In the genomic region with DNA sequence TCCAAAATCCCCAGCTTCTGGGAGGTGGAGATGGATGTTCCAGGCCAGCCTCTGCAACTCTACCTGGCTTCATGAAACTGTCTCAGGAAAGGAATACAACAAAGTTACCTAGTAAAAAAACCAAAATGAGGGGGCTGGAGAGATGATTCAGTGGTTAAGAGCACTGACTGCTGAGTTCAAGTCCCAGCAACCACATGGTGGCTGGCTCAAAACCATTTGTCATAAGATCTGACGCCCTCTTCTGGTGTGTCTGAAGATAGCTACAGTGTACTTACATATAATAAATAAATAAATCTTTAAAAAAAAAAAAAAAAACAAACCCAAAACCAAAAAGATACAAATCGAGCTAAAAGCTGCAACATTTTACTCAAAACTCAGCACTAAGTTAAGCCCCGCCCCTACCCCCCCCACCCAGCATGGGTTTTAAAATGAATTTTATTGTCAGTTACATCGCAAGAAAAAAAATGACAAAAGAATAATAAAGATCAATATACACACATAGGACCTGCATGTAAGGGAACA, we compare ENCODE assay signal across 8 mouse cellular contexts. TPM values are rescaled to one million over a fixed set of nuclear protein-coding genes. Genes with fewer than 3 reads are reported as not detected.
DNase-seq lines count a peak whose midpoint lies in the region; ATAC-seq and TF ChIP-seq lines count a peak whose summit lies in the region.

No protein-coding gene starts in this region.

- H3K27me3 ChIP-seq in kidney, adult 2 months (replicated peaks; ENCODE audit: control insufficient read depth, insufficient read depth, low read length) = no peaks in the 10 kb centered on the region
- no peaks in the 10 kb centered on the region for H3K27me3 ChIP-seq in forebrain, embryonic 15.5 days
- H3K27me3 ChIP-seq in liver, embryonic 12.5 days (replicated peaks) = no peaks in the 10 kb centered on the region
- no peaks in the 10 kb centered on the region for H3K27me3 ChIP-seq in stomach, embryonic 15.5 days (replicated peaks)

- H3K9me3 ChIP-seq in forebrain, embryonic 15.5 days = no peaks in the 10 kb centered on the region
- H3K9me3 ChIP-seq in liver, embryonic 12.5 days (replicated peaks) = no peaks in the 10 kb centered on the region
- H3K9me3 ChIP-seq in stomach, embryonic 15.5 days = no peaks in the 10 kb centered on the region

- WGBS in kidney, adult 2 months = under 1% methylated on average over 4 of the region's 4 CpGs
- WGBS in forebrain, embryonic 15.5 days = 5% methylated on average over 4 of the region's 4 CpGs
- WGBS in liver, embryonic 12.5 days (ENCODE audit: insufficient replicate concordance) = 2% methylated on average over 4 of the region's 4 CpGs
- WGBS in stomach, embryonic 15.5 days = 2% methylated on average over 4 of the region's 4 CpGs

- no peak for TF ChIP-seq POLR2A in kidney, adult 2 months (IDR thresholded peaks at IDR 0.05; ENCODE audit: low read depth, low read length)

- H3K36me3 ChIP-seq in kidney, adult 2 months (ENCODE audit: control insufficient read depth, insufficient read depth, low read length) = no peaks in the 10 kb centered on the region
- peaks cover 16% of the 10 kb centered on the region for H3K36me3 ChIP-seq in forebrain, embryonic 15.5 days
- peaks cover 24% of the 10 kb centered on the region for H3K36me3 ChIP-seq in liver, embryonic 12.5 days
- peaks cover 10% of the 10 kb centered on the region; the same call in 1 of the 2 replicates for H3K36me3 ChIP-seq in stomach, embryonic 15.5 days

- peak overlapping the region; percentile 68 for H3K9ac ChIP-seq in forebrain, embryonic 15.5 days (replicated peaks)
- peak overlapping the region; percentile 86 for H3K9ac ChIP-seq in liver, embryonic 12.5 days
- H3K9ac ChIP-seq in stomach, embryonic 15.5 days = peak overlapping the region; percentile 73

- peak overlapping the region; percentile 83 for H3K27ac ChIP-seq in kidney, adult 2 months (ENCODE audit: insufficient read depth, low read depth, low read length)
- H3K27ac ChIP-seq in forebrain, embryonic 15.5 days (replicated peaks) = peak overlapping the region; percentile 93
- H3K27ac ChIP-seq in liver, embryonic 12.5 days = peak overlapping the region; percentile 97
- peak overlapping the region; percentile 99 for H3K27ac ChIP-seq in stomach, embryonic 15.5 days

- 0 out of 2 replicates have a peak, but pooled peaks have one; percentile 18 for TF ChIP-seq CTCF in kidney, adult 2 months (conservative IDR thresholded peaks at IDR 0.05; ENCODE audit: insufficient read depth, insufficient read length, low read depth, low read length)

- peak overlapping the region; percentile 64 for H3K4me2 ChIP-seq in forebrain, embryonic 15.5 days (replicated peaks)
- peak overlapping the region; percentile 87 for H3K4me2 ChIP-seq in liver, embryonic 12.5 days
- peak overlapping the region; percentile 73 for H3K4me2 ChIP-seq in stomach, embryonic 15.5 days

- peak; percentile 17 for DNase-seq in kidney, adult 2 months
- no peak for DNase-seq in kidney, postnatal 36 days
- peak; percentile 38 for DNase-seq in MEL-GATA-1-ER (ENCODE audit: extremely low read depth, low read depth)
- DNase-seq in right cerebral cortex, adult 2 months (ENCODE audit: low spot score in 2 of 2) = no peak
- no peak for DNase-seq in layer of hippocampus, adult 11-12 months (ENCODE audit: low spot score)

- peak overlapping the region; percentile 77 for H3K4me3 ChIP-seq in kidney, adult 2 months (ENCODE audit: insufficient read depth, low read depth, low read length)
- peak overlapping the region; percentile 50 for H3K4me3 ChIP-seq in forebrain, embryonic 15.5 days
- H3K4me3 ChIP-seq in liver, embryonic 12.5 days = peak overlapping the region; percentile 71
- H3K4me3 ChIP-seq in stomach, embryonic 15.5 days (replicated peaks) = peak overlapping the region; percentile 68

- ATAC-seq in forebrain, embryonic 15.5 days (replicated peaks) = no peak
- ATAC-seq in liver, embryonic 12.5 days = no peak
- no peak for ATAC-seq in stomach, embryonic 15.5 days (ENCODE audit: insufficient read depth, low FRiP score, low read depth)

- no peaks in the 10 kb centered on the region for H3K4me1 ChIP-seq in kidney, adult 2 months (ENCODE audit: control insufficient read depth, insufficient read depth, low read length)
- H3K4me1 ChIP-seq in forebrain, embryonic 15.5 days = peaks cover 3% of the 10 kb centered on the region; the same call in 1 of the 2 replicates
- peaks cover 13% of the 10 kb centered on the region for H3K4me1 ChIP-seq in liver, embryonic 12.5 days
- no peaks in the 10 kb centered on the region for H3K4me1 ChIP-seq in stomach, embryonic 15.5 days

RNA-seq across cellular contexts. Expression of gene Pcbd2, which starts 0.5 kb away (rescaled TPM):
- polyA plus RNA-seq in kidney, adult 2 months (2012; rRNA removed) = 64.0 and 81.4 TPM in 2 replicates
- polyA plus RNA-seq in forebrain, embryonic 15.5 days (2015; fragmentation: Nextera tagmentation; extraction: Ambion mirVana) = 18.4 and 21.0 TPM in 2 replicates
- 45.8 and 47.5 TPM in 2 replicates for polyA plus RNA-seq in liver, embryonic 12.5 days (2016; fragmentation: Nextera tagmentation; extraction: Ambion mirVana)
- polyA plus RNA-seq in stomach, embryonic 15.5 days (2015; fragmentation: Nextera tagmentation; extraction: Ambion mirVana) = 73.4 and 80.9 TPM in 2 replicates

RNA-seq across cellular contexts. Expression of gene Txndc15, which starts 12.2 kb away (rescaled TPM):
- polyA plus RNA-seq in kidney, adult 2 months (2012; rRNA removed) = 47.7 and 52.2 TPM in 2 replicates
- 119 and 121 TPM in 2 replicates for polyA plus RNA-seq in forebrain, embryonic 15.5 days (2015; fragmentation: Nextera tagmentation; extraction: Ambion mirVana)
- 32.0 and 33.5 TPM in 2 replicates for polyA plus RNA-seq in liver, embryonic 12.5 days (2016; fragmentation: Nextera tagmentation; extraction: Ambion mirVana)
- 77.0 and 77.6 TPM in 2 replicates for polyA plus RNA-seq in stomach, embryonic 15.5 days (2015; fragmentation: Nextera tagmentation; extraction: Ambion mirVana)

RNA-seq across cellular contexts. Expression of gene B230219D22Rik, which starts 33.7 kb away (rescaled TPM):
- 28.7 and 32.7 TPM in 2 replicates for polyA plus RNA-seq in kidney, adult 2 months (2012; rRNA removed)
- polyA plus RNA-seq in forebrain, embryonic 15.5 days (2015; fragmentation: Nextera tagmentation; extraction: Ambion mirVana) = 70.6 and 70.8 TPM in 2 replicates
- polyA plus RNA-seq in liver, embryonic 12.5 days (2016; fragmentation: Nextera tagmentation; extraction: Ambion mirVana) = 22.8 and 23.2 TPM in 2 replicates
- polyA plus RNA-seq in stomach, embryonic 15.5 days (2015; fragmentation: Nextera tagmentation; extraction: Ambion mirVana) = 56.8 and 57.5 TPM in 2 replicates

RNA-seq across cellular contexts. Expression of gene Catsper3, which starts 57.7 kb away (rescaled TPM):
- 0.19 and 0.30 TPM in 2 replicates for polyA plus RNA-seq in kidney, adult 2 months (2012; rRNA removed)
- polyA plus RNA-seq in forebrain, embryonic 15.5 days (2015; fragmentation: Nextera tagmentation; extraction: Ambion mirVana) = not detected in 2 replicates
- polyA plus RNA-seq in liver, embryonic 12.5 days (2016; fragmentation: Nextera tagmentation; extraction: Ambion mirVana) = 0.13 TPM in 1 of 2 replicates, not detected in the other
- 0.10 TPM in 1 of 2 replicates, not detected in the other for polyA plus RNA-seq in stomach, embryonic 15.5 days (2015; fragmentation: Nextera tagmentation; extraction: Ambion mirVana)

Comparison
In these comparisons a context has a peak if more than half of its experiments do, and no peak if none do; other contexts are left out.
1. DNase-seq: peak in kidney, adult 2 months (single experiment) and MEL-GATA-1-ER (single experiment); none in kidney, postnatal 36 days (0 of 2), right cerebral cortex, adult 2 months (0 of 2) and layer of hippocampus, adult 11-12 months (single experiment).
2. Peak in every context shown above with its lines, with median percentiles within 50 percentile points of each other: H3K27ac ChIP-seq, H3K4me3 ChIP-seq, H3K4me2 ChIP-seq and H3K9ac ChIP-seq.